Mouse (Mus musculus) olfactory bulb, adult 2 months (tissue): ENCODE results near the gene Tmbim4.

Source experiments
- CTCF ChIP-seq: fragments of 200-500 bp; IDR thresholded peaks from 2 replicates; pipeline ENCODE4 v1.5.1; 2012; ENCODE audit warnings: low read depth, mild to moderate bottlenecking, low read length, moderate library complexity; ENCODE audit not compliant: insufficient read depth
- POLR2A ChIP-seq: fragments of 200-500 bp; IDR thresholded peaks from 2 replicates; pipeline ENCODE4 v1.6.1; 2012; ENCODE audit warnings: mild to moderate bottlenecking, low read depth, low read length, moderate library complexity; ENCODE audit not compliant: insufficient read depth

DNA sequence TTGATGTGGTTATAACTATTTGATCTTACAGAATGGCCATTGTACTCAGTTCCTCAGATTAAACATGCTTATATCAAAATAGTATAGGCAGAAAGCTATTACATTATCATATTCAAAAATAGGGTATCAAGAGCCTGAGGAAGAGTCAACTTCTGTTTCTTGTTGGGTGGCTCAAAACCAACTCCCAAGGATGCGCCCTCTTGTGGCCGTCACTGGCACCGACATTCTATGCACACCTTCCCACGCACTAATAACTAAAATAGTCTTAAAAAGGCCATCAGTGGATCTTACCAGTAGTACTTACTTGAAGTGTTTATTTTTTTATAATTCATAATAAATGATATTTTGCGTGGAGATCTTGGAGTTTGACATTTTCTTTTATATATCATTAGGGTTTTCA is 30.3 kb downstream of the Tmbim4 start:
- TF ChIP-seq CTCF (peak; percentile 47; the same call in 1 of the 2 replicates), POLR2A (no peak)
